Mouse (Mus musculus) testis, adult 2 months (tissue): ENCODE measurements at regions not wholly inside any gene's neighbourhood (a gene's known extent, or its start where the extent isn't known, plus 50 kb on each side); places are given as distances from the start of the nearest gene placed in this dataset.

Source experiments
- H3K27ac ChIP-seq: fragments of 200-500 bp; 2 replicates; pipeline ENCODE4 v1.5.1; 2012; ENCODE audit warnings: low read depth, low read length; ENCODE audit not compliant: control insufficient read depth, insufficient read depth
- H3K27me3 ChIP-seq: fragments of 200-500 bp; 2 replicates; pipeline ENCODE4 v1.6.1; 2012; ENCODE audit warnings: mild to moderate bottlenecking, low read length, moderate library complexity; ENCODE audit not compliant: control insufficient read depth, insufficient read depth
- H3K36me3 ChIP-seq: fragments of 200-500 bp; 2 replicates; pipeline ENCODE4 v1.6.1; 2012; ENCODE audit warnings: mild to moderate bottlenecking, low read length; ENCODE audit not compliant: control insufficient read depth, insufficient read depth
- H3K4me1 ChIP-seq: fragments of 200-500 bp; 2 replicates; pipeline ENCODE4 v1.6.1; 2012; ENCODE audit warnings: low read length; ENCODE audit not compliant: control insufficient read depth, insufficient read depth
- H3K4me3 ChIP-seq: fragments of 200-500 bp; 2 replicates; pipeline ENCODE4 v1.5.1; 2012; ENCODE audit warnings: low read depth, mild to moderate bottlenecking, low read length, moderate library complexity, mixed read lengths; ENCODE audit not compliant: control insufficient read depth
- CTCF ChIP-seq: fragments of 200-500 bp; IDR thresholded peaks from 2 replicates; pipeline ENCODE4 v1.5.1; 2012; ENCODE audit warnings: low read depth, mild to moderate bottlenecking, inconsistent platforms, low read length, moderate library complexity; ENCODE audit not compliant: control insufficient read depth, insufficient read depth, insufficient replicate concordance
- POLR2A ChIP-seq: fragments of 200-500 bp; IDR thresholded peaks from 2 replicates; pipeline ENCODE4 v1.6.1; 2012; ENCODE audit warnings: low read depth, mild to moderate bottlenecking, inconsistent platforms, low read length, moderate library complexity; ENCODE audit not compliant: control insufficient read depth

GRCm38 (mm10) chr16:15052389-15052923 lies 146.1 kb downstream of the Efcab1 start:
- TF ChIP-seq POLR2A = no peak
- TF ChIP-seq CTCF = no peak
- no peak overlapping the region for H3K4me3 ChIP-seq
- no peak overlapping the region for H3K27ac ChIP-seq
- no peaks in the 10 kb centered on the region for H3K36me3 ChIP-seq
- H3K4me1 ChIP-seq = peaks cover 15% of the 10 kb centered on the region
- H3K27me3 ChIP-seq = no peaks in the 10 kb centered on the region

DNA sequence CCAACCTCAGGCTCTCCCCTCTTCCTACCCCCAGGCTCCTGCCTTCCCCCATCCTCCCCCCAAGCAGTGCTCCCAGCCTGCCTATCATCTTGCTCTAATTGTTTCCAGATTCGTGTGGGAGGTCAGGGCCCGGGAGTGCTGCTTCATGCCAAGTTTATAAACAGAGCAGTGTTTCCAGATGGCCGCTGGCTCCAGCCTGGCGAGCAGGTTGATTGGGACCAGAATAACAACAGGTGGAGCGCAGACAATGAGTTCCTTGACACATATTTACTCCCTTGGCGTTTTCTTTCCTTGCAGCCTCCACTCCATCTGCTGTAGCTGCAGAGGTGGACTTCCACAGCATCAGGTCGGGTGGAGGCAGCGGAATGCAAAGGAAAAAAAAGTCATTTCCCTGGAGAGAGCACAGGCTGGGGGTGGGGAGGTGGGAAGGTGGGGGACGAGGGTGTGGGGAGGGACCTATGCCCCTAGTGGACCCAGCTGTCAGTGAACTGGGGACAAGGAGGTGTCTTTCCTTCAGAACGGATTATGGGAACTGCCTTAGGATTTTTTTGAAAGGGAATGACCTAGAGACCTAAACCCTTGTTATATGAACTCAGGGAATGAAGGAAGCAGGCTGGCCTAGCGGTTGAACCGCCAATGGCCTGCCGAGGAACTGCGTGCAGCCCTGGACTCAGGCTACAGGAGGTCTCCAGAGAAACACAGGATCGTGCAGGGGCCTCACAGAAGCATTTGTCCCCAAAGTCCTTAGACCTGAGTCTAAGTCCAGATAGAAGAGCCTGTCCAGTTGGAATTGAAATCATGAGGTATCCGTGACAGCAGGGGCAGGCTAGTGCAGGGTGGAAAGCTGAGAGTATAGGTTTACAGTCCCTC lies 146.8 kb downstream of the Efcab1 start:
- Histone ChIP-seq H3K4me1 (peaks cover 15% of the 10 kb centered on the region), H3K36me3 (no peaks in the 10 kb centered on the region), H3K4me3 (no peak overlapping the region; the same call in 1 of the 2 replicates), H3K27ac (no peak overlapping the region; the same call in 1 of the 2 replicates), H3K27me3 (no peaks in the 10 kb centered on the region)
- TF ChIP-seq POLR2A = no peak
- peak; percentile 15; the same call in 1 of the 2 replicates for TF ChIP-seq CTCF

DNA sequence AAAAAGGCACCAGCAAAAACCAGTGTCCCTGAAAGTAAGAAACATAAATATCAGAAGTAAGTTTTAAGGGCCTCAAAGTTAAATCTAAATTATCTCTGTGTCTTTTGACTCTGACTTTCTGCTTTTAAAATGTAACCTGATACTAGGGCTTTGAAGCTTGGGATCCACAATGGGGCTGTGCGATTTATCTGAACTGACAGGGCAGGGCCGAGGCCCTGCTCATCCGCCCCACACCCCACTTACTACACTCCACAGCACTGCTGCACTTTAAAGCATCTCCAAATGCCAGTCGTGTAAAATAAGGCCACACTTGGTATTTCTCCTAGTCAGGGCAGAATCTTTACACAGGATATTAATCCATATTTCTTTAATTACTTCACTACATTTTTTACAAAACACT lies 147.4 kb downstream of the Efcab1 start:
- Histone ChIP-seq H3K4me1 (peaks cover 15% of the 10 kb centered on the region), H3K4me3 (no peak overlapping the region), H3K27me3 (no peaks in the 10 kb centered on the region), H3K27ac (no peak overlapping the region; the same call in 1 of the 2 replicates), H3K36me3 (no peaks in the 10 kb centered on the region)
- TF ChIP-seq POLR2A (no peak), CTCF (no peak)

- Histone ChIP-seq H3K36me3 (no peaks in the 10 kb centered on the region), H3K27ac (no peak overlapping the region), H3K4me1 (peaks cover 15% of the 10 kb centered on the region), H3K27me3 (no peaks in the 10 kb centered on the region), H3K4me3 (no peak overlapping the region)
- TF ChIP-seq POLR2A (no peak), CTCF (no peak)
These were observed 148.0 kb downstream of the Efcab1 start for GRCm38 (mm10) chr16:15054306-15055001.

GRCm38 (mm10) chr16:15055697-15056096 lies 149.3 kb downstream of the Efcab1 start:
- TF ChIP-seq CTCF (no peak), POLR2A (no peak)
- Histone ChIP-seq H3K27ac (no peak overlapping the region), H3K27me3 (no peaks in the 10 kb centered on the region), H3K4me1 (peaks cover 15% of the 10 kb centered on the region), H3K4me3 (no peak overlapping the region), H3K36me3 (no peaks in the 10 kb centered on the region)

GRCm38 (mm10) chr16:15070485-15070960 lies 164.1 kb downstream of the Efcab1 start:
- no peak overlapping the region for H3K4me3 ChIP-seq
- H3K36me3 ChIP-seq = no peaks in the 10 kb centered on the region
- TF ChIP-seq POLR2A (no peak), CTCF (no peak)
- H3K27me3 ChIP-seq = no peaks in the 10 kb centered on the region
- H3K4me1 ChIP-seq = no peaks in the 10 kb centered on the region
- H3K27ac ChIP-seq = no peak overlapping the region

GRCm38 (mm10) chr16:15074407-15074806 lies 168.0 kb downstream of the Efcab1 start:
- H3K4me1 ChIP-seq = no peaks in the 10 kb centered on the region
- H3K27me3 ChIP-seq = no peaks in the 10 kb centered on the region
- H3K4me3 ChIP-seq = no peak overlapping the region
- no peaks in the 10 kb centered on the region for H3K36me3 ChIP-seq
- TF ChIP-seq CTCF = no peak
- TF ChIP-seq POLR2A = no peak
- no peak overlapping the region for H3K27ac ChIP-seq
